Mouse (Mus musculus) R1 (cell line): Measurements from ENCODE around the gene H6pd.

Source experiments
- DNase-seq: peaks from one replicate; pipeline ENCODE4 v3.0.0-alpha.2; 2018; ENCODE audit warnings: low read depth, low spot score

The H6pd gene

GRCm38 (mm10) chr4:149999931-150000555 lies 8.8 kb downstream of the H6pd start:
- no peak for DNase-seq

- DNase-seq, result no peak
These were observed 9.3 kb downstream of the H6pd start for GRCm38 (mm10) chr4:149999510-149999900.

- DNase-seq, result no peak
These were observed 9.9 kb downstream of the H6pd start for GRCm38 (mm10) chr4:149998786-149999509.

GRCm38 (mm10) chr4:149997999-149998398 lies 10.8 kb downstream of the H6pd start:
- DNase-seq, result no peak

GRCm38 (mm10) chr4:149996440-149996839 lies 12.4 kb downstream of the H6pd start:
- no peak for DNase-seq

GRCm38 (mm10) chr4:149995911-149996310 lies 12.9 kb downstream of the H6pd start:
- no peak for DNase-seq

GRCm38 (mm10) chr4:149994218-149994617 lies 14.6 kb downstream of the H6pd start:
- DNase-seq, result no peak

- DNase-seq, result no peak
These were observed 16.2 kb downstream of the H6pd start for GRCm38 (mm10) chr4:149992670-149993032.

GRCm38 (mm10) chr4:149991755-149992669 lies 16.8 kb downstream of the H6pd start:
- no peak for DNase-seq

- peak; percentile 45 for DNase-seq
These were observed 17.7 kb downstream of the H6pd start for GRCm38 (mm10) chr4:149990954-149991633.

- DNase-seq, result no peak
These were observed 18.4 kb downstream of the H6pd start for GRCm38 (mm10) chr4:149990212-149990953.

GRCm38 (mm10) chr4:149988931-149989556 lies 19.8 kb downstream of the H6pd start:
- DNase-seq, result peak; percentile 81

- no peak for DNase-seq
These were observed 20.5 kb downstream of the H6pd start for GRCm38 (mm10) chr4:149988301-149988700.

- no peak for DNase-seq
These were observed 22.0 kb downstream of the H6pd start for GRCm38 (mm10) chr4:149986671-149987417.

GRCm38 (mm10) chr4:149983921-149984645 lies 24.7 kb downstream of the H6pd start:
- DNase-seq, result no peak

GRCm38 (mm10) chr4:149982154-149982553 lies 26.7 kb downstream of the H6pd start:
- DNase-seq, result no peak

GRCm38 (mm10) chr4:149979819-149980308 lies 29.0 kb downstream of the H6pd start:
- peak; percentile 82 for DNase-seq

- no peak for DNase-seq
These were observed 30.0 kb downstream of the H6pd start for GRCm38 (mm10) chr4:149978820-149979219.
